Mouse (Mus musculus): ENCODE data around the gene Col20a1. TPM values are rescaled to one million over a fixed set of nuclear protein-coding genes. Genes with fewer than 3 reads are reported as not detected.

Gene Col20a1
- polyA plus RNA-seq (2015; fragmentation: Nextera tagmentation; extraction: Ambion mirVana), result 0.02 and 0.23 TPM in 2 replicates

DNA sequence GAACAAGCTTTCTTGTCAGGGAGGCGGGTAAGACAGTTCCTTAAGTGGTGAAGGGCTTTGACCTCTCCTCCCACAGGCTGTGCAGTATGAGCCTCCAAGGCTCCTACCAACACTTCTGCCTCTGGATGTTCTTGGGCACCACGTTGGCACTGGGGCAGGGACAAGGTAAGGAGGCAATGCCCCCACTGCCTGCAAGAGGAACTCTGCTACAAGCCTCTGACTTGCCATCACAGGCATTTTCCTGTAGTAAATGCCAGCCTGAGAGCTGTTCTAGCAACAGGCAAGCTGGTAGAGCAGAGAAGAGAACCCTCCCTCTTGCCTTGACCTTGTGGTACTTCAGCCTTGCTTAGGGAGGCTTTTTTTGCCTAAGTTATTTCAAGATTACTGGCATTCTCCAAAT lies at the start of gene Col20a1:
Gene Col20a1, plus strand, starts transcription at position 87 of the 400 bp plus-strand sequence.

DNA sequence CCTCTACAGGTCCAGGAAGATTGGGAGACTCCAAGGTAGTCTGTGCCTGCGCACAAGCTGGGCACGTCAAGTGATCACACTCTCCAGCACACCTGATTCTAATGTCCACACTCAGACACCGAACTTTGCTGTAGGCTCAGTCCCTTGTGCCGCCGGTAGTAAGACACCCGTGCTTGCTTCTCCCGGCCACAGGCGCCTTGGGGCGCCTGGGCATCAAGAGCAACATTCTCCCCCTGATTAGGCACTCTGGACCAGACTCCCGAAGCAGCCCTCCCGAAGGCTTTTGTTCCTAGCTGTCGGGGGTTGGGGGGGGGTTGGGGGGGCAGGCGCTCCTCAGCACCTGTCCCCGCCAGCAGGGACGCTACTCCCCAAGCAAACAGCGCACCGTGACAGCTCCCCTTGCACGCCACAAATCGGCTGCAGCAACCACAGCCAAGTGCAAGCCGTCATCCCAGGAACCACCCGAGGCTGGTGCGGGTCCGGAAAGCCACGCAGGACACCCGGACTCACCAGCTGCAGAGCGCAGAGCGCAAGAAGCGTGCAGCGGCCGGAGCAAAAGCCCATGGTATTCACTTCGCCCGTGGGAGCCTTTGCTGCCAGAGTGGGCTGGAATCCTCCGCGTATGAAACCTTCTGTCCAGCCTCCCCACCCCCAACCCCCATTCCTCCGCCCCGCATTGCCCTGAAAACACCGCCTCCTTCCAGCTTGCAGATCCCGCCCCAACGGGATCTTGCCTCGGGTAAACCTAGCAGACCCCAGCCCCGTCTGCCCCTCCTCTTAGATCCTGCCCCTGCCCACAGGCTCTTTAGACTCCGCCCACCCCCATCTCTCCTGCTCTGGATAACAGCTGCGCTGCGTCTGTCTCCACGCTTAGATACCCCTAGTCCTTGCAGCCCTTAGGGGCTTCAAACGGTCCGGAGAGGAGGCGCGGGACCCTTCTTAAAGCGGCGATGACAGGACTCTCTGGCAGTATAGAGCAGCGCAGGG lies 32.0 kb upstream of the Col20a1 start, which contains the start of gene Nkain4:
Gene Nkain4, minus strand, starts transcription at position 639 of the 987 bp plus-strand sequence.

GRCm38 (mm10) chr2:180967010-180967763 lies 19.1 kb upstream of the Col20a1 start, which contains the start of gene Arfgap1:
Arfgap1 (plus strand) TSS chr2:180967225.

GRCm38 (mm10) chr2:181043437-181043836 lies 57.1 kb downstream of the Col20a1 start, which contains the start of gene Chrna4:
Chrna4 (minus strand) TSS chr2:181043546.

Other genes with a start within 250 kb of the Col20a1 start
- gene Bhlhe23, start 209.6 kb upstream of the Col20a1 start, polyA plus RNA-seq (2015; fragmentation: Nextera tagmentation; extraction: Ambion mirVana), result not detected in 2 replicates
- 29.7 and 31.2 TPM in 2 replicates for gene Ythdf1, start 65.6 kb upstream of the Col20a1 start, polyA plus RNA-seq (2015; fragmentation: Nextera tagmentation; extraction: Ambion mirVana)
- 0.07 TPM in 1 of 2 replicates, not detected in the other for gene Birc7, start 57.5 kb upstream of the Col20a1 start, polyA plus RNA-seq (2015; fragmentation: Nextera tagmentation; extraction: Ambion mirVana)
- 12.8 and 21.1 TPM in 2 replicates for gene Nkain4, start 31.8 kb upstream of the Col20a1 start, polyA plus RNA-seq (2015; fragmentation: Nextera tagmentation; extraction: Ambion mirVana)
- gene Arfgap1, start 19.3 kb upstream of the Col20a1 start, polyA plus RNA-seq (2015; fragmentation: Nextera tagmentation; extraction: Ambion mirVana), result 33.4 and 41.2 TPM in 2 replicates
- 0.08 TPM in 1 of 2 replicates, not detected in the other for gene Chrna4, start 57.0 kb downstream of the Col20a1 start, polyA plus RNA-seq (2015; fragmentation: Nextera tagmentation; extraction: Ambion mirVana)
- 0.16 and 0.26 TPM in 2 replicates for gene Kcnq2, start 148.8 kb downstream of the Col20a1 start, polyA plus RNA-seq (2015; fragmentation: Nextera tagmentation; extraction: Ambion mirVana)
- gene Eef1a2, start 170.5 kb downstream of the Col20a1 start, polyA plus RNA-seq (2015; fragmentation: Nextera tagmentation; extraction: Ambion mirVana), result not detected in 2 replicates
- 102 and 117 TPM in 2 replicates for gene Ppdpf, start 200.7 kb downstream of the Col20a1 start, polyA plus RNA-seq (2015; fragmentation: Nextera tagmentation; extraction: Ambion mirVana)
- not detected in 2 replicates for gene Ptk6, start 216.3 kb downstream of the Col20a1 start, polyA plus RNA-seq (2015; fragmentation: Nextera tagmentation; extraction: Ambion mirVana)
- gene Srms, start 226.7 kb downstream of the Col20a1 start, polyA plus RNA-seq (2015; fragmentation: Nextera tagmentation; extraction: Ambion mirVana), result 0.19 and 0.25 TPM in 2 replicates
- gene Fndc11, start 233.5 kb downstream of the Col20a1 start, polyA plus RNA-seq (2015; fragmentation: Nextera tagmentation; extraction: Ambion mirVana), result 0.17 and 0.25 TPM in 2 replicates

Data from spleen, postnatal 0 days (tissue).